Mouse (Mus musculus) olfactory bulb, adult 2 months (tissue): ENCODE results near the gene Optc. TPM values are rescaled to one million over a fixed set of nuclear protein-coding genes. Genes with fewer than 3 reads are reported as not detected.

ENCODE experiments used
- H3K27ac ChIP-seq: fragments of 200-500 bp; 2 replicates; pipeline ENCODE4 v1.5.1; 2012; ENCODE audit warnings: low read depth, low read length; ENCODE audit not compliant: insufficient read depth
- H3K4me1 ChIP-seq: fragments of 200-500 bp; 2 replicates; pipeline ENCODE4 v1.6.1; 2012; ENCODE audit warnings: low read length; ENCODE audit not compliant: control insufficient read depth, insufficient read depth
- H3K4me3 ChIP-seq: fragments of 200-500 bp; 2 replicates; pipeline ENCODE4 v1.5.1; 2012; ENCODE audit warnings: mild to moderate bottlenecking, low read depth, low read length, moderate library complexity; ENCODE audit not compliant: insufficient read depth
- CTCF ChIP-seq: fragments of 200-500 bp; IDR thresholded peaks from 2 replicates; pipeline ENCODE4 v1.5.1; 2012; ENCODE audit warnings: low read depth, mild to moderate bottlenecking, low read length, moderate library complexity; ENCODE audit not compliant: insufficient read depth
- POLR2A ChIP-seq: fragments of 200-500 bp; IDR thresholded peaks from 2 replicates; pipeline ENCODE4 v1.6.1; 2012; ENCODE audit warnings: mild to moderate bottlenecking, low read depth, low read length, moderate library complexity; ENCODE audit not compliant: insufficient read depth
- WGBS: fragments of 180-500 bp; shearing (Covaris S2); methylation state at CpG from one replicate; pipeline ENCODE4 v1.1.7; 2018; 5-methylcytosine and 5-hydroxymethylcytosine counted together
- polyA plus RNA-seq: library from polyadenylated mRNA; stranded (reverse); fragments of >200 nt; gene quantifications from 2 replicates; pipeline ENCODE4 v1.2.4, GENCODE M21; 2012; ENCODE audit warnings: low replicate concordance; ENCODE audit not compliant: missing spikeins, insufficient read depth, insufficient read length

Optc gene
- polyA plus RNA-seq, 1 experiment, result not detected

DNA sequence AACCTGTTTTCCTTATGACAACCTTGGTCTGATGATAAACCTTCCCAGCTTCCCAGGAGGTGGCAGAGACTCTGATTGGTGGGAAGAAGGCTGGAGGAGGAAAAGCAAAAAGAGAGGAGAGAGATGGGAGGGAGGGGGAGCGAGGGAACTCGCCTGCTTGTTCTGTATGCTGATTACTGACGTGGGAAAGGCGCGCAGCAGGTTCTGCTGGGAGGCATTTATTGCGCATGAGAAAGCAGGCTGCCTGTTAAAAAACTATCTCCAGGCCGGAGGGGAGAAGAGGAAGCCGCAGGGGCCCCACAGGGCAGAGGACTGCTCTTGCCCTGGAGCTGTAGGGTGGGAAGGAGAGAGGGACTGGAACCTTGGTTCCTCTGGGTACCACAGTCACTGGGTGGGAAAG lies 20.8 kb downstream of the Optc start:
- 6% methylated on average over 8 of the region's 8 CpGs for WGBS
- Histone ChIP-seq H3K27ac (peak overlapping the region; percentile 56), H3K4me3 (no peak overlapping the region; the same call in 1 of the 2 replicates), H3K4me1 (peaks cover 63% of the 10 kb centered on the region)
- no peak for TF ChIP-seq POLR2A
- TF ChIP-seq CTCF, result no peak

DNA sequence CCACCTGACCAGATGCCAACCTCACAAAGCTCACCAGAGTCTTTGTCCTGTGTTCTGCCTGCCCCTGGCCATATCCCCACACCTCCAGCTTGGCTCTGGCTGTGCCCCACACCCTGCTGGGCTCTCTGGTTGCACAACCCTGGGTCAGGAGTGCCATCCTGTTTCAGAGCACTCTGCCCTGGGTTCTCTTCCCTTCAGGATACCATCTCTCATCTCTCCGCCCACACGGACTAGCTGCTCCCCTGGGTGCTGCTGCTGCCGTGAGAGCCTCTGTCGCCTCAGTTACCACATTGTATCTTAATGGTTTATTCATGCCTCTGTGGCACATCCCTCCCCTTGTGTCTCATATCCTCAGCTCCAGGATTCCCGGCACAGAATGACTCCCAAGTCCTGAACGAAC lies 21.4 kb downstream of the Optc start:
- TF ChIP-seq CTCF (no peak), POLR2A (no peak)
- Histone ChIP-seq H3K4me1 (peaks cover 64% of the 10 kb centered on the region), H3K4me3 (no peak overlapping the region), H3K27ac (peak overlapping the region; percentile 40; the same call in 1 of the 2 replicates)
- WGBS, result 32% methylated on average over 6 of the region's 6 CpGs

DNA sequence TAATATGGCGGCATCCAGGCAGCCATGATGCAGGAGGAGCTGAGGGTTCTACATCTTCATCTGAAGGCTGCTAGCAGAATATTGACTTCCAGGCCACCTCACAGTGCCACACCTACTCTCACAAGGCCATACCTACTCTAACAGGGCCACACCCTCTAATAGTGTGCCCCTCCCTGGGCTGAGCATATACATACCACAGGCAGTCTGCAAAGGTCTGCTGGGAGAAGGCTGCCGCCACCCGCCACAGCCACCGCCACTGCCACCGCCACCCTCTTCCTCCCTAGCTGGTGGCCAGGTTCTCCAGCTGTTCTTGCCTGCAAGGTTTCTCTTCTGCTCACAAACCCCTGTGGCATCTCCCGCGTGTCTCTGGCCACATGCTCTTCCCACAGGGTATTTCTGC lies 22.0 kb downstream of the Optc start:
- Histone ChIP-seq H3K4me3 (no peak overlapping the region), H3K4me1 (peaks cover 62% of the 10 kb centered on the region), H3K27ac (no peak overlapping the region)
- TF ChIP-seq CTCF (no peak), POLR2A (no peak)
- WGBS, result 92% methylated on average over 7 of the region's 7 CpGs

DNA sequence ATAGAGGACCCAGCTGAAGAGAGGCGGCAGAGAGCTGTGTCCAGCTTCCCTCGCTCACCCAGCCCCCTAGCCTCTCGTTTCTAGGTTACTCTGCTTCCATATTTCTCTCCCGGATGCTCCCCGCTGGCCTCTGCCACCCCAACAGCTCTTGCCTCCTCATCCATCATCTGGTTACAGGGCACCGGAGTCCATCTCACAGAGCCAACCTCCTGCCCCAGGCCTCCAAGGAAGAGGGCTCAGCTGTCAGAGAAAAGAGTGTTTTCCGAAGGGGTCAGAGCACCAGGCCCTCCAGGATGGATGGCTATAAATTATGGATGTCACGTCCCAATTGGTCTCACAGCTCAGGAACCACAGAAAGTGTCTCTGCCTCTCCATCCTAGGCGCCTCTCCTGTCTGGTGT lies 23.1 kb downstream of the Optc start:
- 87% methylated on average over 9 of the region's 9 CpGs for WGBS
- Histone ChIP-seq H3K4me3 (no peak overlapping the region), H3K4me1 (peaks cover 55% of the 10 kb centered on the region), H3K27ac (0 out of 2 replicates have a peak overlapping the region, but pooled peaks have one; percentile 16)
- TF ChIP-seq CTCF (no peak), POLR2A (no peak)

DNA sequence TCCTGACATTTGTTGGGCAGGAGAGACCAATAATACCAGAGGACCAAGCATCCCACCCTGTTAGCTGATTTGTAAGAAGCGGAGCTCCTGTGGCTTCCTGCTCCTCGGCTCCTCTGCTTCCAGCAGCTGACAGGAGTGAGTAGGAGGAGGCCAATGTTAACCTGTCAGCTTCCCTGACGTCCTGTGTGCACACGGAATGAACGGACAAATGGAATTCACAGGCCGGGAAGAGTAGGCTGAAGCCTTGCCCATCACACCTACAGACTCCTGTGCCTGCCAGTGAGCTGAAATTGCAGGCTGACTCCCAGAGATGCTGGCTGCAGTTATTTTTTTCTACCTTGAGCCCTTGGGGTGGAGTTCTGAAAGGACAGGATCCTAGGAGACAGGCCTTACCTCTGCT lies 23.7 kb downstream of the Optc start:
- WGBS, result 35% methylated on average over 6 of the region's 6 CpGs
- peaks cover 54% of the 10 kb centered on the region for H3K4me1 ChIP-seq
- no peak for TF ChIP-seq CTCF
- no peak for TF ChIP-seq POLR2A
- H3K4me3 ChIP-seq, result no peak overlapping the region
- H3K27ac ChIP-seq, result peak overlapping the region; percentile 16; the same call in 1 of the 2 replicates

DNA sequence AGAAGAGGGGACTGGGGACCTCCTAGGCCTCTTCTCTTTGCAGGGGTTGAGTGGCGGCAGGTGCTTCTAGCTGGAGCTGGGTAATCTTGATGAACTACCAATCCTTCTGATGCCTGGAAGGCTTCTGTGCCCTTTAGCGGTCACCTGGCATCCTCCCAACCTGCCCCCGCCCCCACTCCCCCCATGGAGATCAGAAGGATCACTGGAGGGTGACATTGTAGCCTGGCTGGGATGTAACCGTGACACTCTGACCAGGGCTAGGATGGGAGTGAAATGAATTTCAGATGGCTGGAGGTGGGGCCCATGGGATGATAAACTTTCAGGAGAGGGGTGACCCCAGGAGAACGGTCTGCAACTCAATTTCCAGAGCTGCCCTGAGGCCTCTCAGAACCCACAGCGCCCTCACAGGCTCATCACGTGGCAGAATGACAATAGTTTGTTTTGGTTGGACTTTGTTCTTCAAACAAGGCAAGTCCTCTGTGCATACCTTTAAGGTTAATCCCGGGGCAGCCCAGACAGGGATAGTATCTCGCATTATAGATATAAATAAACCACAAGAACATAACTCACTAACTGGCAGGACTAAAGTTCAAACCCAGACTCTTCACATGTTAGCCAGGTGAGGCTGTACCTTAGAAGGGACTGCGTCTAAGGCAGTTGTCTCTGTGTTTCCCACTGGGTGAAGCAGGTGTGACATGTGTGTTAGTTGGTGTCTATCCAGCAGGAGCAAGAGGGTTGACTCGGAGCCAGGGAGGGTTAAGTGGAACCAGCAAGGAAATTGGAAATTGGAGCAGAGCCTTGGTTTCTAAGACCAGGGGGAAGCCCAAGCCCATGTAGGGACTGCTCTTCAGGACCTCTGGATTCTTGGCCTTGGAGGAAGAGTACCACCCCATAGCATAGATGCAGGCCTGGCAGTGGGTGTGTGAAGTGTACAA lies 25.2 kb downstream of the Optc start:
- H3K27ac ChIP-seq, result no peak overlapping the region
- peaks cover 53% of the 10 kb centered on the region for H3K4me1 ChIP-seq
- TF ChIP-seq POLR2A, result no peak
- no peak for TF ChIP-seq CTCF
- WGBS, result 72% methylated on average over 11 of the region's 11 CpGs
- H3K4me3 ChIP-seq, result no peak overlapping the region

DNA sequence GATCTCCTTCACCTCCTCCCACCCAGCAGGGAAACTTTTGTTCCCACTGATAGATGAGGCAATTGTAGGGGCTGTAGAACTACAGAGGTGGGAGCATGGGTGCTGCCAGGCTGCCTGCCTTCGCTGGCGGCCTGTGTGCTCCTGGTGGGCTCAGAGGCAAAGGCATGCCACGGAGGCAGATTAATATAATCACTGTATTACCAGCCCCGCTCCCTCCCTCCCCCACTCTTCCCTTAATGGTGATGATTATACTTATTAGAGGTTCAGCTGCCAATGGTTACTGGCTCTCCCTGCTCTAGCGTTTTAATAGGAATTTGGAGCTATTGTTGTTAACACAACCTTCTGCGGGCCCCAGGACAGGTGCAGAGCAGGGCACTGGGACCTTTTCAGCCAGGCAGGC lies 26.0 kb downstream of the Optc start:
- TF ChIP-seq CTCF, result no peak
- TF ChIP-seq POLR2A, result no peak
- Histone ChIP-seq H3K4me3 (no peak overlapping the region), H3K4me1 (peaks cover 46% of the 10 kb centered on the region), H3K27ac (no peak overlapping the region)
- WGBS, result 19% methylated on average over 6 of the region's 6 CpGs

DNA sequence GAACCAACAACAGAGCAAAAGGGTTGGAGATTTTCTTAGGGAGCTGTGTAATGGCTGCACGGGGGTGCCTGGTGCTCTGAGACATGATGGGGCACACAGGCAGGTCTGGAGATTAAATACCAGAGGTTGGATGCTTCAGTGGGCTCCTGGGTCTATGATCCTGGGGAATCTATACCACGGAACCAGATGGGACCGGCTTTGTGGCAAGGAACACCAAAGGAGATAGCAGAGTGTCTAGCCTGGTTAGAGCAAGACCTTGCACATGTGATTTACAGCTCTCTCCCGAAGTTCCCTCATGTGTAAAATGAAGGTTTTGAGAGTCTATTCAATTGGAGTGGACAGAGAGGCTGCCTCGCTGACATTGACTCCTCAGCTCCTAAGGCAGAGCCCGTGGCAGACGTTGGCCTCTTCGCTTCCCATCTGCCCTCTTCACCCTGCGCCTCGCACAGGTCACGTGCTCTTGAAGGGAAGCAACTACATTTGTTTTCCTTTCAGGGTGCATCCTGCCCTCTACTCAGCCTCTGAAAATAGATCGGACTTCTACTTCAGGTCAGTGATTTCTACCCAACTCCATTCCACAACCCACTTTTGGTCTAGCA lies 28.9 kb downstream of the Optc start:
- TF ChIP-seq POLR2A (no peak), CTCF (no peak)
- 92% methylated on average over 12 of the region's 12 CpGs for WGBS
- Histone ChIP-seq H3K4me3 (no peak overlapping the region), H3K4me1 (peaks cover 28% of the 10 kb centered on the region), H3K27ac (no peak overlapping the region)

DNA sequence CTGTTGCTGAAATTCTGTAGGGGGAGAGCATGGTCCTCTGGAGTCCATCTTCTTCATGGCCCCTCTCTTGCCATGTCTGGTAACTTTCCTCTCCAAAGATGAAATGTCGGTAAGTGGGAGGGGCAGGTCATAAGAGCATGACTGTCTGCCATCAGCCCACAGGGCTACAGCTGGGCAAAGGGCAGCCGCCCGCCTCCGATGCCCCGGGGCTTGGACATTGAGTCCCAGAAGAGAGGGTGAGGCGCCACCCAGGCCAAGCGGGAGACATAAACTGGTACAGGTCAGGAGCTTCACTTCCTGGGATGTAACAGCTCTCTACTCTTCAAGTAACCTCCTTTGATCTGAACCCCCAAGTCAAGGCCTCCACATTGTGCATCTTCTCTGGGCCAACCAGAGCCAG lies 30.9 kb downstream of the Optc start:
- Histone ChIP-seq H3K4me1 (peaks cover 12% of the 10 kb centered on the region), H3K27ac (no peak overlapping the region), H3K4me3 (no peak overlapping the region)
- TF ChIP-seq CTCF, result no peak
- no peak for TF ChIP-seq POLR2A
- WGBS, result 94% methylated on average over 7 of the region's 7 CpGs
